Comparison of ENCODE assay signal across 19 mouse cellular contexts in genomic region chr14:61350808-61351207, GRCm38 (mm10). TPM values are rescaled to one million over a fixed set of nuclear protein-coding genes. Genes with fewer than 3 reads are reported as not detected.
"Had no signal": no experiment of that assay in that cellular context is flagged by ENCODE, and none has a peak within 500 bp of the region (broad histone marks: within the 10 kb centered on the region; RNA-seq: fewer than 3 reads in every experiment).

No protein-coding gene starts in this region.

- H3K9ac ChIP-seq: limb, embryonic 13.5 days; liver, embryonic 12.5 days; liver, embryonic 15.5 days; midbrain, embryonic 13.5 days; neural tube, embryonic 13.5 days had no signal

- H3K9me3 ChIP-seq: limb, embryonic 10.5 days; liver, embryonic 12.5 days; liver, embryonic 15.5 days; midbrain, embryonic 10.5 days; midbrain, embryonic 13.5 days; neural tube, embryonic 13.5 days had no signal

- DNase-seq: kidney, adult 2 months; layer of hippocampus, adult 9-11 months; liver; lung, adult 18-20 months; lung, postnatal 36 days; thymus, postnatal 25 days had no signal

- H3K36me3 ChIP-seq: liver, embryonic 15.5 days; midbrain, embryonic 10.5 days; midbrain, embryonic 13.5 days; neural tube, embryonic 13.5 days had no signal

- H3K27ac ChIP-seq: kidney, postnatal 0 days; layer of hippocampus, adult 2 months; limb, embryonic 10.5 days; limb, embryonic 13.5 days; liver, embryonic 12.5 days; liver, embryonic 15.5 days; midbrain, embryonic 10.5 days; midbrain, embryonic 13.5 days; neural tube, embryonic 13.5 days had no signal

- H3K27me3 ChIP-seq: limb, embryonic 13.5 days; liver, embryonic 12.5 days; liver, embryonic 15.5 days; megakaryocyte, embryonic 14.5 days; midbrain, embryonic 13.5 days; neural tube, embryonic 13.5 days had no signal

- H3K4me1 ChIP-seq: limb, embryonic 13.5 days; liver, embryonic 15.5 days; neural tube, embryonic 13.5 days had no signal

- ATAC-seq: intestine, postnatal 0 days; liver, embryonic 12.5 days; midbrain, embryonic 13.5 days; midbrain, embryonic 16.5 days had no signal

- H3K4me2 ChIP-seq: limb, embryonic 13.5 days; liver, embryonic 12.5 days; liver, embryonic 15.5 days; midbrain, embryonic 13.5 days; neural tube, embryonic 13.5 days had no signal

- H3K4me3 ChIP-seq: layer of hippocampus, adult 2 months; limb, embryonic 10.5 days; limb, embryonic 13.5 days; liver, embryonic 12.5 days; liver, embryonic 15.5 days; megakaryocyte, embryonic 14.5 days; midbrain, embryonic 10.5 days; midbrain, embryonic 13.5 days; myocyte; neural tube, embryonic 13.5 days had no signal

RNA-seq across cellular contexts. Expression of gene Arl11, which starts 41.3 kb away (rescaled TPM):
- polyA plus RNA-seq: myocyte had no signal
